1 mouse cellular context compared by ENCODE assay signal in genomic region chr17:56961880-56962279, GRCm38 (mm10).
TF ChIP-seq lines count a peak whose summit lies in the region.

No protein-coding gene starts in this region.

TF ChIP-seq in CH12.LX, 34 proteins besides CTCF, POLR2A, EP300 and RAD21:
- no peak for TF ChIP-seq UBTF (IDR thresholded peaks at IDR 0.05; ENCODE audit: low read depth, low read length)
